Mouse (Mus musculus): Measurements from ENCODE around the gene Rtn4rl1.
"Not testable (repeated sequence)": the region's sequence is repeated elsewhere in the genome, so short reads cannot be mapped to it uniquely, and the experiment has no call there.

The Rtn4rl1 gene

DNA sequence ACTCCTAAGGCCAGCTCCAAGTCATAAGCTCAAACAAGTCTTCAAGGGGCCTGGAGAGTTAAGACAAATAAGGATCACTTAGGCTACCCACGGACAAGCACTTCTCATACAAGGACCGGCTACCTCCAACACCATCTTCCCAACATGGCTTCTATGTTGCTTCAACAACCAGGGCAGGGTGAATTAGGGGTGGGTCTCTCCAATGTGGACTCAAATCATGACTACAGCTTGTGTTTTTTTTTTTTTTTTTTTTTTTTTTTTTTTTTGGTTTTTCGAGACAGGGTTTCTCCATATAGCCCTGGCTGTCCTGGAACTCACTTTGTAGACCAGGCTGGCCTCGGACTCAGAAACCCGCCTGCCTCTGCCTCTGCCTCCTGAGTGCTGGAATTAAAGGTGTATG lies 102.0 kb downstream of the Rtn4rl1 start:
- not testable (repeated sequence) for DNase-seq (ENCODE audit: low read depth, low spot score)

GRCm38 (mm10) chr11:75296406-75297005 lies 102.9 kb downstream of the Rtn4rl1 start:
- DNase-seq (ENCODE audit: low read depth, low spot score): no peak

DNA sequence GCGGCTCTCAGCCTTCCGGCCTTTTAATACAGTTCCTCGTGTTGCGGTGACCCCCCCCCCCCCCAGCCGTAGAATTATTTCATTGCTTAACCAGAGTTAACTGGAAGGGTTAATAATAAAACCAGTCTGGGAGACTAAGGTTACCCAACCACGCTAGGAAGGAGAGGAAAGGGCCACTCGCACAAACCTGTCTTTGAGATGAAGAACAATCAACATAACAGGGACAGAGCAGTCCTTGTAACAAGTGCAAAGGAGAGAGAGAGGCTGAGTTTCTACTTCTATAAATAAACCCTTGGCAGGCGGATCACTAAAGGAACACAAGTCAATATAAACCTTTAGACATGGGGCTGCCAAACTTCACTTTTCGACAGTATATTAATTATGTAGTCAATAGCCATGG lies 104.0 kb downstream of the Rtn4rl1 start:
- DNase-seq (ENCODE audit: low read depth, low spot score): no peak

- DNase-seq (ENCODE audit: low read depth, low spot score): no peak
Measured at GRCm38 (mm10) chr11:75298491-75298890, 104.9 kb downstream of the Rtn4rl1 start.

GRCm38 (mm10) chr11:75299786-75300185 lies 106.2 kb downstream of the Rtn4rl1 start:
- no peak for DNase-seq (ENCODE audit: low read depth, low spot score)

- DNase-seq (ENCODE audit: low read depth, low spot score): no peak
Measured at GRCm38 (mm10) chr11:75300954-75301353, 107.4 kb downstream of the Rtn4rl1 start.

GRCm38 (mm10) chr11:75304797-75305196 lies 111.2 kb downstream of the Rtn4rl1 start:
- DNase-seq (ENCODE audit: low read depth, low spot score): no peak

DNA sequence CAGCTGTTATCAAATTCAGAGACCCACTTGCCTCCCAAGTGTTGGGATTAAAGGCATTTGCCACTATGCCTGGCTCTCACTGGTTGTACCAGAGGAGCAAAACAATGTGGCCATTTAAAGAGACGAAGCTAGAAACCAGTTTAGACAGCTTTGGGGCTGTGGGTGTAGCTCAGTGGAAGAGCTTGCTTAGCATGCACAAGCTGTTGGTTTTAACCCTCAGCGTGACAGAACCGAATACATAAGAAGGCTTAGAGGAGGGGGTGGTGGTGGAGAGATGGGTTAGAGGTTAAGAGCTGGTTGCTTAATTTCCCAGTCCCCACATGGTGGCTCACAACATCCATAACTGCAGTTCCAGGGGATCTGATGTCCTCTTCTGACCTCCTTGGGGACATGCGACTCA lies 115.1 kb downstream of the Rtn4rl1 start:
- DNase-seq (ENCODE audit: low read depth, low spot score): peak; percentile 13

DNA sequence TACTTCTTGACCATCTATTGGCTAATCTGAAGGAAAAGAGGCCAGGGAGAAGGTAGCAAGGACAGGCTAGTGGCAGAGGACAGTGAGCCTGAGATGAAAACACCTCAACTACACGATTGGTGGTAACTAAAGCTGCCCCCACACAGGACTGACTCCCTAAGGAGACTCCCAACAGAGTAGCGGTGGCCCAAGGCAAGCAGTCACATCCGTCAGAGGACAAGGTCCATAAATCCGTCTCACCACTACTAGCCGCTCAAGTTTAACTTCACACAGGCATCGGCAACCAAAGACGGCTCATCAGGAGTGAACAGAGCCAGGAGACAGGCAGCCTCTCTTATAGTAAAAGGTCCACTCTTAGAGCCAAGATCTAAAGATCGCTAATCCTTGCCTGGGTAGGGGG lies 117.2 kb downstream of the Rtn4rl1 start:
- DNase-seq (ENCODE audit: low read depth, low spot score): no peak

DNA sequence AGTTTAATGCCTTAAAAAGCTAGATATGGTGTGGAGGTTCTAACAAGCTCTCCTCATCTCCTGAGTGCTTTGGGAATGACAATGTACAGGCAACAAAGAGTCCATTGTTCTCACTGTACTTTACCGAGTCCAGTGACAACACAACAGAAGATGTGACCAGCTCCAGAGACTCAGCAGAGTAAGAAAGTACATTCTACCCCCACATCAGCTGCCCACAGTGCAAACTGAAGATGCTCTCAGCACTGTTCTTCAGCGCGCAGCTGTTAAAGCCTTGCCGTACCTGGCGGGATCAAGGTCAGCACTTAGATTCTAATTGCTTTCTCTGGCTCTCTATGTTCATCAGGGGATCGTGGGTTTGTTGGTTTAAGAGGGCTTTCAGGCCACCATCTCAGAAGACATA lies 118.2 kb downstream of the Rtn4rl1 start:
- no peak for DNase-seq (ENCODE audit: low read depth, low spot score)

DNA sequence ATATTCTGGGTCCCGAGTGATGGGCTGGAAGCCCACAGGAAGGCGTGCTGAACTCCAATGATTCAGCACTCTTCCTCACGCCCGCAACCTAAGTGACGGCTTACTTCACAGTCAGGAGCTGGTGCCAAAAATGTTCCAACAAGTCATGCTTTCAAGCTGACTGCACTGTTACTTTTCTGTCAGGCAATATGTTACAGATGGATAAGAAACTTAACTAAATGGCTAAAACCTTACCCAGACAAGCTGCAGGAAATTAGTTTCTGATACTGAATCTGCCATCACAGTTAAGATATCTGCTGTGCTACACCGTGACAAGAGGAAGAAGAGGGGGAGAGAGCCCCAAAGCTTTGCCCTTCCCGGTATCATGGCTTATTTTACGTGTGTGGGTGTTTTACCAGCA lies 120.3 kb downstream of the Rtn4rl1 start:
- no peak for DNase-seq (ENCODE audit: low read depth, low spot score)
